Mouse (Mus musculus) heart, adult 2 months (tissue): Measurements from ENCODE around the gene Ubxn10.

ENCODE experiments used
- CTCF ChIP-seq: fragments of 200-600 bp; IDR thresholded peaks from 2 replicates; pipeline ENCODE4 v1.8.1; 2022; ENCODE audit warnings: antibody characterized with exemption, mild to moderate bottlenecking, moderate library complexity
- POLR2A ChIP-seq: fragments of 200-500 bp; IDR thresholded peaks from 2 replicates; pipeline ENCODE4 v1.6.1; 2011; ENCODE audit warnings: mild to moderate bottlenecking, low read depth, low read length, control low read depth; ENCODE audit not compliant: insufficient read depth

DNA sequence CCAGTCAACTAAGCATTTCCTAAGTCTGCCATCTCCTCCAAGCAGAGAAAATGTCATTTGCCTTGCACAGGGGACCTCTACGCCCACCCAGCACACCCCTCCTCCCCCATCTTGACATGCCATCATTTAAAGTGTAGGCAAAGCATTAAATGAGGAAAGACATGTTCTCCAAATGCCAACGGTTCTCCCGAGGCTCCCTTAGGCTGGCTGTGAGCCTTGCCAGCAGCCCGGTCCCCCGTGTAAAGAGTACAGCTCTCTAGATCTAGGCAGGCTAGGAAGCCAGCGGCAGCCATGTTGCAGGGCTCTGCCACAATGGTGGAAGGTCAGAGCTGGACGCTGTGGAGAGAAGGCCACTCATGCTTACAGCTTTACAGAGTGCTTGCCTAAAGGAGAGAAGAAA, 27.0 kb downstream of the Ubxn10 start:
- TF ChIP-seq CTCF (no peak), POLR2A (no peak)
